Mouse (Mus musculus): Measurements from ENCODE around the gene Ctss.

Gene Ctss

DNA sequence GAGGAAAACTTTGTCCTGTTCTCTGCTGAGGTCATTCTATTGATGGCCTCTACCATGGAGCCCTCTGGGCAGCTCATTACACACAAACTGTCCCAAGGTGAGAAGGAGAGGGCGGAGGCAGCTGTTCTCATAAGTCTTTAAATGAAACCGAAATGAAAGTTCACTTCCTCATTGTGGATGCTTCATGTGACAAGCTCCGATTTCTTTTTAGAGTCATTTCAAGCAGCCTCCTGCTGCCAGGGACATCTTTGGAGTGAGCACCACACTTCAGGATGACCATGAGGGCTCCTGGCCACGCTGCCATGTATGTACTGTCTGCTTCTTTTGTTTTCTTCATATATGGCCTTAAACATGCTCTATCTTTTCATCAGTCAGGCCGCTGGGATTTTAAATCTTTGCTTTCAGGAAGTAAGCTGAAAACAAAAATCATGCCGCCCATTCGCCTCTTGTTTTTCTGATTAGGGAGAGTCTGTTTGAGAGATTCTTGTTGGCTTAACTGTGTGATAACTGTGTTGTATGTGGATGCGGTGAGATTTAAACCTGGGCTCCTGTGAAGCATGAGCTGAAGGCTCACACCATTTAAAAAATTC, at the start of gene Ctss:
Gene Ctss, plus strand, starts transcription at position 165 of the 590 bp plus-strand sequence.
- DNase-seq (ENCODE audit: low spot score) = peak; percentile 49

- DNase-seq (ENCODE audit: low spot score) = no peak
Observed at GRCm38 (mm10) chr3:95478966-95479365, 47.6 kb upstream of the Ctss start.

- DNase-seq (ENCODE audit: low spot score) = no peak
Observed at GRCm38 (mm10) chr3:95486421-95486820, 40.2 kb upstream of the Ctss start.

- no peak for DNase-seq (ENCODE audit: low spot score)
Observed at GRCm38 (mm10) chr3:95488679-95489078, 37.9 kb upstream of the Ctss start.

- DNase-seq (ENCODE audit: low spot score) = no peak
Observed at GRCm38 (mm10) chr3:95490238-95490637, 36.3 kb upstream of the Ctss start.

DNA sequence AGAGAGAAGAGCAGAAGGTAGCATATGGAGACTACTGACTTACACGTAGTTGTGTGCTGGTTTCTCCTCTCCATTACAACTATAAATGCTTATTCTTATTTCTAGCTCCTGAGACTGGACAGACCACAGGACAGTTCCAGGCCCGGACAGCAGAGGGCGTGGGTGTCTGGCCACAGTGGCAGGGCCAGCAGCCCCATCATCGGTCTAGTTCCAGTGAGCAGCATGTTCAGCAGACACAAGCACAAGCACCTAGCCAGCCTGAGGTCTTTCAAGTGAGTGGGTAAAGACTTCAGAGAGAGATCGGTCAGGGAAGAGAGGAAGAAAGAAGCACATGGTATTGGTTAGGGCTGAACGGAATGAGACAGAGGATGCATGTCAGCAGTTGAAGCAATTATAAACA, 32.2 kb upstream of the Ctss start:
- peak; percentile 29 for DNase-seq (ENCODE audit: low spot score)

DNA sequence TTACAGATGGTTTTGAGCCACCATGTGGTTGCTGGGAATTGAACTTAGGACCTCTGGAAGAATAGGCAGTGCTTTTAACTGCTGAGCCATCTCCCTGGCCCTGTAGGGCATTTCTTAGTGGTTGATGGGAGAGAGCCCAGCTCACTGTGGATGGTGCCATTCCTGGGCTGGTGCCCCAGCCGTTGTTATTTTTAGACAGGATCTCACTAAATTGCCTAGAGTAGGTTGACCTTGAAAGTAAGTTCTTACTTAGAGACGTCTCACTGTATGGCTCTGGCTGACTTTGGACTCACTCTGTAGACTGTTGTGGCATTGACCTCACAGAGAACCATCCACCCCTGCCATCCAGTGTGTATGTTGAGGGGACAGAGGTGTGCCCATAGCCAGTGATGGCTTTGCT, 28.4 kb upstream of the Ctss start:
- no peak for DNase-seq (ENCODE audit: low spot score)

DNA sequence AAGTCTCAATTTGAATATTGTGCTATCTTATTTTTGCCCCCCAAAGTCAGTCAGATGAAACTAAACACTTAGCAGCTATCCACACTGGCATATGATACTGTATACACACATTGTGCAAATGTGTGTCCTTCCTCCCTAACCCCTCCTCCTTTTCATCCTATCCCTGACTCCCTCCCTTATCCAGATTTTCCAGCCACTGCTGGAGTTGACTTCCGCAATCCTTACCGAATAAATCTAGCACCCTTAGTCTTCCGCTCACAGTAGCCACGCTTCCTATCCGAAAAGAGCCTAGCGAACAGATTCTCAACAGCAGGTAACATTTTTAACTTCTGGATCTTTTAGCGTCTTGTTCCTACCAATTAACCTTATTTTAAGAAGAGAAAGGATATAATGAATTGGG, 27.6 kb upstream of the Ctss start, which contains the start of gene Ctsk:
Gene Ctsk, plus strand, starts transcription at position 233 of the 400 bp plus-strand sequence.
- DNase-seq (ENCODE audit: low spot score) = no peak

- peak; percentile 18 for DNase-seq (ENCODE audit: low spot score)
Observed at GRCm38 (mm10) chr3:95499496-95500140, 27.0 kb upstream of the Ctss start.

GRCm38 (mm10) chr3:95502312-95502711, 24.3 kb upstream of the Ctss start:
- DNase-seq (ENCODE audit: low spot score) = no peak

- no peak for DNase-seq (ENCODE audit: low spot score)
Observed at GRCm38 (mm10) chr3:95509348-95509747, 17.2 kb upstream of the Ctss start.

DNA sequence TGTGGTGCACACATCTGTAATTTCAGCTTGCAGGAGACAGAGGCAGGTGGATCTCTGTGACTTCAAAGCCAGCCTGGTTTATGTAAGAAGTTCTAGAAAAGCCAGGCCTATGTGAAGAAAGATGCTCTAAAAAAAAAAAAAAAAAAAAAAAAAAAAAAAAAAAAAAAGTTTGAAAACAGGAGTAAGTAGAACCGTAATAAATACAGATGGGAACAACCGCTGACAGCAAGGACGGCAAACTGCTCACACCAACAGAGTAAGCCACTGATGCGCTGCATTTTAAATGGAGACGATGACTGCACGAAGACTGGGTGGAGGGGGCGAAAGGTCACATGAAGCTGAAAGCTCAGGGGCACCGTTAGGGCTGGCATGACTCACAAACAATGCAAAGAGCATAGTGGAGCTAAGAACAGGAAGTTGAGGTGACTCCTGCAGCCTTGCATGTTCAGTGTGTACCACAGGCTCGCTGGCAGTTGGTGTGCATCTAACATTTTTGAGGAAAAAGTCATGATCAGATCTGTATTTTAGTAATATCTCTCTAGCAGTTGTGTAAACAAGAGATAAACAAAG, 14.9 kb upstream of the Ctss start:
- DNase-seq (ENCODE audit: low spot score) = peak; percentile 42

GRCm38 (mm10) chr3:95516614-95517041, 10.0 kb upstream of the Ctss start:
- DNase-seq (ENCODE audit: low spot score) = no peak

- peak; percentile 61 for DNase-seq (ENCODE audit: low spot score)
Observed at GRCm38 (mm10) chr3:95517493-95517898, 9.1 kb upstream of the Ctss start.

DNA sequence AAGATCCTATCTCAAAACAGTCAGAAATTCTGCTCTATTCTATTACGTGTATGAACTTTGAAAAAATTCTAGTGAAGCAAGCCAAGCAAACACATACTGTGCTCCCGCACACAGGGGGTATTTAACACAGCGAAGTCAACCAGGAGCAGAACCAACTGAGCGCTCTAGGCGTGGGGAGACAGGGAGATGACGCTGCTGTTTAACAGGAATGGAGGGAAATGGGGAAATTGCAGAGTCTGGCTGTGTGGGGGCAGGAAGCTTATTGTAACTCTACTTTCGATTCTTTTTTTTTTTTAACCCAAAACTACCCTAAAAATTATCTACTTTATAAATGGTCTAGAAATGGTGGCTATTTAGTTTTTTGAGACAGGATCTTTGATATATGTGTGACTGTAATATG, 7.7 kb upstream of the Ctss start:
- peak; percentile 34 for DNase-seq (ENCODE audit: low spot score)

- DNase-seq (ENCODE audit: low spot score) = no peak
Observed at GRCm38 (mm10) chr3:95519315-95519714, 7.3 kb upstream of the Ctss start.

GRCm38 (mm10) chr3:95520100-95520499, 6.5 kb upstream of the Ctss start:
- no peak for DNase-seq (ENCODE audit: low spot score)

- DNase-seq (ENCODE audit: low spot score) = peak; percentile 42
Observed at GRCm38 (mm10) chr3:95521168-95521567, 5.4 kb upstream of the Ctss start.

DNA sequence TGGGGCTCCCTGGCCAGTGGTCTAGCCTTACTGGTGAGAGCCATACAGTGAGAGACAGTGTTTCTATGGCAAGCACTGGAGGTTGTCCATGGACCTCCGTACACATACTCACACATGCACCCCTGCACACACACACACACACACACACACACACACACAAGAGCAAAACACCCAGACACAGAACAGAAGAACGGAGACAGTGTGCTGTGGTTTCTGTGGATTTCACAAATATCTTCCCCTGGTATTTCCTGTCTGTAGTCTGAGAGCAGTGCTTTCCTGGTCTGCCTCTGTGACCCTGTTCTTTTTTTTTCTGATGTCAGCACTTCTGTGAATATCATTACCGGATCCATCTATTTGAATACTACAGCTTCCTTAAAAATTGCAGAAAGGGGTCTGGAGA, 2.9 kb upstream of the Ctss start:
- peak; percentile 51 for DNase-seq (ENCODE audit: low spot score)

- no peak for DNase-seq (ENCODE audit: low spot score)
Observed at GRCm38 (mm10) chr3:95524673-95525072, 1.9 kb upstream of the Ctss start.

- no peak for DNase-seq (ENCODE audit: low spot score)
Observed at GRCm38 (mm10) chr3:95526111-95526510, 475 bp upstream of the Ctss start.

GRCm38 (mm10) chr3:95529814-95530213, 3.2 kb downstream of the Ctss start:
- DNase-seq (ENCODE audit: low spot score) = peak; percentile 16

DNA sequence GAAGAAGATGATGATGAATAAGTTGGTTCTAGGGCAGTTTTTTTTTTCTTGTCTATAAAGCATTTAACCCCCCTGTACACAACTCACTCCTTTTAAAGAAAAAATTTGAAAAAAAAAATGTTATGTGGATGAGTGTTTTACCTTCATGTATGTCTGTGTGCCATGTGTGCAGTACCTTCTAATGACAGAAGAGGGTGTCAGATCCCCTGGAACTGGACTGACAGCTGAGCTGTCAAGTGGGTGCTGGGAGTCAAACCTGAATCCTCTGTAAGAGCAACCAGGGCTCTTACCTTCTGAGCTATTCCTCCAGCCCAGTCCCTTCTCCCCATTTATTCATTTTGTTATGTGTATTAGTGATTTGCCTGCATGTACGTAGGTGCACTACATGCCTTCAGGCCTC, 4.4 kb downstream of the Ctss start:
- DNase-seq (ENCODE audit: low spot score) = no peak

DNA sequence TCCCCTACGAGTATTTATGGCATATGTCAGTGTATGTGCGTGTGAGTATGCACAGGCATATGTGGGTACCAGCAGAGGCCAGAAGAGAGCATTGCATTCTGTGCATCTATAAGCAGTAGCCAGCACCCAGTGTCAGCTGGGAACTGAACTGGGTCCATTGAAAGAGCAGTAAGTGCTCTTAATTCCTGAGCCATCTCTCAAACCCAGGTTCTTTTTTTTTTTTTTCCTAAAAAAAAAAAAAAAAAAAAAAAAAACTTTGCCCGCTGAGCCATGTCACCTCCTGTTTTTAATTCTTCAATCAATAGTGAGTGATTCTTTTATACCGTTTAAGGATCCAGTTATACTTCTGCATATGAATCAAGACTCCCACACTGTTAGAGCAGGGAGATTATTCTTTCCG, 6.8 kb downstream of the Ctss start:
- no peak for DNase-seq (ENCODE audit: low spot score)

Measured in lung, postnatal 25 days (tissue).